Mouse (Mus musculus) limb, embryonic 10.5 days (tissue): ENCODE measurements around the gene Usp8. TPM values are rescaled to one million over a fixed set of nuclear protein-coding genes. Genes with fewer than 3 reads are reported as not detected.
A peak's percentile ranks its signal among the peaks of the same experiment; 100 is the strongest.

Source experiments
- DNase-seq: peaks from one replicate; pipeline ENCODE4 v3.0.0-alpha.2; 2017; ENCODE audit warnings: low spot score
- H3K27ac ChIP-seq: fragments of 300-500 bp; sonication (generic); 2 replicates; pipeline ENCODE4 v1.5.1; 2016; ENCODE audit warnings: mild to moderate bottlenecking
- H3K27me3 ChIP-seq: fragments of 300-500 bp; sonication (generic); 2 replicates; pipeline ENCODE4 v1.6.1; 2016; ENCODE audit warnings: low read depth, mild to moderate bottlenecking; ENCODE audit not compliant: poor library complexity, severe bottlenecking
- H3K36me3 ChIP-seq: fragments of 300-500 bp; sonication (generic); 2 replicates; pipeline ENCODE4 v1.6.1; 2016; ENCODE audit warnings: mild to moderate bottlenecking, moderate library complexity
- H3K4me1 ChIP-seq: fragments of 300-500 bp; sonication (generic); 2 replicates; pipeline ENCODE4 v1.6.1; 2016
- H3K4me3 ChIP-seq: fragments of 300-500 bp; sonication (generic); 2 replicates; pipeline ENCODE4 v1.5.1; 2016; ENCODE audit warnings: mild to moderate bottlenecking, moderate library complexity
- H3K9me3 ChIP-seq: fragments of 300-500 bp; sonication (generic); replicated peaks from 2 replicates; pipeline ENCODE4 v1.6.1; 2016; ENCODE audit warnings: mild to moderate bottlenecking
- WGBS: fragments of 180-500 bp; shearing (Covaris S2); methylation state at CpG from one replicate; pipeline ENCODE4 v1.1.7; 2016; 5-methylcytosine and 5-hydroxymethylcytosine counted together
- polyA plus RNA-seq: library from polyadenylated mRNA; unstranded; fragments of >200 nt; fragmentation: Nextera tagmentation; extraction: Ambion mirVana; gene quantifications from 2 replicates; pipeline ENCODE4 v1.2.1, GENCODE M21; 2016

The Usp8 gene
- polyA plus RNA-seq, result 40.5 and 43.6 TPM in 2 replicates

DNA sequence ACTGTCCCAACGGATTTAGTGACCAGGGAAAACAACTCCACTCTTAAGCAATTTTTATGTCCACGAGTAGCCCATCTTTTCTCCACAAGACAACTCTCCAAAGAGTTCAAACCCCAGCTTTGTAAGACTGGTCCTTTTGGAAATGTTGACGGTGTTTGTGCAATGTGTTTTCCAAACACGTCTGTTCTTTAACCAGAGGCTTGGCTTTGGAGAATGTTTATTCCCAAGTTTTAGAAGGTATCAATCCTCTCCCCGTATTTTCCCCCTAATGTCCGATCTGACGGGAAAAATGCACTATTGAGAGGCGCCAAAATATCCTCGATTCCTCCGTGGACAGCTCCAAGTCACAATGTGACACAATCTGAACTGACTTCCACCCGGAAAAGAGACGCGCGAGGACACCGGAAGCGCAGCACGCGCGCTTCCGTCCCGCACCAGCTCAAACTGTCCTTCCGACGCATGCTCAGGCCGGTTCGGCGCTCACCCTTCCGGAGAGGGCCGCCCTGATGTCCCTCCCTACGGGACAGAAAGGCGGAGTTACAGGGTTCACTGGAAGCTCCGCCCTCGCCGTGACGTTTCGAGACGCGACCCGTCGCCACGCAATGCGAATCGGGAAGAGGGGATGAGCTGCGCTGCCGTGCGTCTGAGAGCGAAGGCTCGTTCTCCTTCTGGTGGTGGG, at the start of gene Usp8:
Gene Usp8 (plus strand): TSS at position 570 of the 679 bp plus-strand sequence.
- H3K27ac ChIP-seq, result peak within 1 kb of the TSS; percentile 86
- H3K4me1 ChIP-seq, result peaks cover 10% of the 10 kb centered on the region

DNA sequence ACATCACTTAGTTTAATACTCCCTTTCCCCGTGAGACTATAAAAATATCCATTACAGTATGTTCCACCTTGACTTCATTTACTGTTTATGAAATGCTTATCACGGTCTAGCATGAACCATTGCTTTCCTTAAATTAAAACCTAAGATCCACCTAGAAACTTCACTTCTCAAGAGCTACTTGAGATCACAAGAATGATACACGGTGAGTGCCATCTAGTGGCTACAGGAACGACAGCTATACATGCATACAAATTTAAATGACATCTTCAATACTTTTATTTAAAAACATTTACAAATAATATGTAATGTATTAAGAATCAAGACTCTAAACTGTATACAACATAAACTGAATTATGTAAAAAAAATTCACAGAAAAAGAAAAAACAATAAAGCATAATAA, 43.6 kb upstream of the Usp8 start:
- H3K27ac ChIP-seq, result no peak overlapping the region
- H3K27me3 ChIP-seq, result no peaks in the 10 kb centered on the region
- no peaks in the 10 kb centered on the region for H3K4me1 ChIP-seq
- DNase-seq, result no peak
- peaks cover 13% of the 10 kb centered on the region; the same call in 1 of the 2 replicates for H3K36me3 ChIP-seq
- 67% methylated on average over 4 of the region's 4 CpGs for WGBS
- H3K9me3 ChIP-seq, result no peaks in the 10 kb centered on the region
- no peak overlapping the region for H3K4me3 ChIP-seq

More for the DNA sequence above, at the start of gene Usp8:
- Histone ChIP-seq H3K4me3 (peak within 1 kb of the TSS; percentile 66), H3K9me3 (no peaks in the 10 kb centered on the region), H3K36me3 (peaks cover 8% of the 10 kb centered on the region; the same call in 1 of the 2 replicates), H3K27me3 (no peaks in the 10 kb centered on the region)
- DNase-seq, result peak; percentile 96
- WGBS, result 2% methylated on average over 47 of the region's 47 CpGs

DNA sequence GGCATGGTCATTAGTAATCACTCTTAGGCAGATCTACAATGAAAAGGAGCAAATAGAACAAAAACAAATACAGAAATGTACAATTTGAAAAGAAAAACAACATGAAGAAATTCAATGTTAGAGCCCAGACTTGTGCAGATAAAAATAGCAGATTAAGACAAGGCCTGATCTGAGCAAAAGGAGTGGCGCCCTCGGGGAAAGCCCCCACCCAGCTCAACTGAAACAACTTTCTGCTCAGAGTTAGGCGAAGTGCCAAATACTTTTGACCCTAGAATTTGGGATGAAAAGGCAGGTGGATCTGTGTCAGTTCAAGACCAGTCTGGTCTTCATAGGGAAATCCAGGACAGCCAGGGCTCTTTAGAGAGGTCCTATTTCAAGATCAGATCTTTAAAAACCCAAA, 41.1 kb upstream of the Usp8 start:
- H3K36me3 ChIP-seq, result peaks cover 24% of the 10 kb centered on the region
- WGBS, result 96% methylated on average over 3 of the region's 3 CpGs
- no peaks in the 10 kb centered on the region for H3K9me3 ChIP-seq
- no peak overlapping the region for H3K27ac ChIP-seq
- no peak for DNase-seq
- H3K27me3 ChIP-seq, result no peaks in the 10 kb centered on the region
- no peaks in the 10 kb centered on the region for H3K4me1 ChIP-seq
- H3K4me3 ChIP-seq, result no peak overlapping the region

DNA sequence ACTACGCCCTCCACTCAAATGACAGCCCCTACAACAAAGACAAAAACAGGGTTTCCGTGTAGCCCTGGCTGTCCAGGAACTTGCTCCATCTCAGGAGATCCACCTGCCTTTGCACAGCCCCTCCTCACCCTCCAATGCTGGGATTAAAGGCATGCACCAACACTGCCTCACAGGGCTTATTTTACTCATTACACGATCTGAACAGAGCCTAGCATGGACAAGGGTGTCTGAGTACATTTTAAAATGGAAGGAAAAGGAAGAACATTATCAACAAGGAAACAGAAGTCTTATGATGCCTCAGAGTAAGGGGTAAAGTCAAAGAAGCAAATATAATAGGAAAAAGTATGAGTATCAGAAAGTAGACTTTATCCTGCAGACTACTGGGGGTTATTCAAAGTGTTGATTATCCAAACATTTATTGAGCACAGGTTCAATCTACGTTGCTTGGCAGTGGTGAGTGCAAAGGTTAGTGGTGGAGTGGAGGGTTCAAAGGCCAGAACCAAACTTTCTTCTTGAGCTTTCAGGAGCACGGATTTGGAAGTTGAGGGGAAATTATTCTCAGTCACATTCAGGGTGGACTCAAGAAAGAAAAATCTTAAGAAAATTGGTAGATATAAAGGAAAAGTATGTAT, 38.4 kb upstream of the Usp8 start:
- Histone ChIP-seq H3K9me3 (no peaks in the 10 kb centered on the region), H3K27ac (no peak overlapping the region), H3K36me3 (peaks cover 26% of the 10 kb centered on the region), H3K4me1 (peaks cover 13% of the 10 kb centered on the region), H3K27me3 (no peaks in the 10 kb centered on the region), H3K4me3 (no peak overlapping the region)
- 89% methylated on average over 5 of the region's 5 CpGs for WGBS
- no peak for DNase-seq

- H3K4me1 ChIP-seq, result peaks cover 20% of the 10 kb centered on the region
- H3K27ac ChIP-seq, result peak overlapping the region; percentile 100
- peak overlapping the region; percentile 95 for H3K4me3 ChIP-seq
- no peaks in the 10 kb centered on the region for H3K9me3 ChIP-seq
- WGBS, result 77% methylated on average over 13 of the region's 13 CpGs
- no peak for DNase-seq
- peaks cover 37% of the 10 kb centered on the region for H3K36me3 ChIP-seq
- no peaks in the 10 kb centered on the region for H3K27me3 ChIP-seq
These were observed 33.5 kb upstream of the Usp8 start for GRCm38 (mm10) chr2:126673317-126674242.

DNA sequence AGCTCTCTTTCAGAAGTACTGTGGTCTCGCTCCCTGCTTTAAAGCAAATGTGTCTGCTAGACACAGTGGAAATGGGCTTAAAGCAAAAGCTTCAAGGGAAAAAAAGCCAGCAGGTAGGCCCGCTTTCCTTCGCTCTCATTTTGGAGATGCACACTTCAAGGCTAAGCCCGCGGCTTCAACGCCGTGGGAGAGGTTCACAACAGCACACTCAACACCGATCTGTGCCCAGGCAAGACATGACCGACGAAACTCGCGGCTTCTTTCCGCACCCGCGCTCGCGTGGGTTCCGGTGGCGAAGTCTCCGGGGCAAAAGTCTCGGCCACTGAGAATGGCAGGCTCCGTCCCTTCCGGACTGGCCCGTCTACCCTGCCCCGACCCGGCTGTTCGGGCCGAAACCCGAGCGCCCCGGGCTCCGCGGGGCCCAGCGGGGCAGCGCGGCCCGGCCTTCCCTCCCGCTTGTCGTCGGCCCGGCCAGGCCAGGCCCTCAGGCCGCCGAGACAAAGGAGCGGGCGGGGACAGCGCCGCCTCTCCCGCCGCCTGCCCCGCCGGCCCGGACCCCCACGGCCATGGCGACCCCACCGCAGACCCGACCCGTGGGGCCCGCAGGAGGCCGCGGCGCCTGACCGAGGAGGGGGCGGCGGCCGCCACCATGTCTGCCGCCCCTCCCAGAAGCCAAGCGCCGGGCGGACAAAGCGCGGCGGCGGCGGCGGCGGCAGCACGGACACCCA, 32.5 kb upstream of the Usp8 start:
- H3K27ac ChIP-seq, result peak overlapping the region; percentile 100
- H3K36me3 ChIP-seq, result peaks cover 37% of the 10 kb centered on the region
- H3K27me3 ChIP-seq, result no peaks in the 10 kb centered on the region
- peak; percentile 81 for DNase-seq
- H3K4me1 ChIP-seq, result peaks cover 20% of the 10 kb centered on the region
- under 1% methylated on average over 75 of the region's 77 CpGs for WGBS
- H3K4me3 ChIP-seq, result peak overlapping the region; percentile 95
- no peaks in the 10 kb centered on the region for H3K9me3 ChIP-seq

DNA sequence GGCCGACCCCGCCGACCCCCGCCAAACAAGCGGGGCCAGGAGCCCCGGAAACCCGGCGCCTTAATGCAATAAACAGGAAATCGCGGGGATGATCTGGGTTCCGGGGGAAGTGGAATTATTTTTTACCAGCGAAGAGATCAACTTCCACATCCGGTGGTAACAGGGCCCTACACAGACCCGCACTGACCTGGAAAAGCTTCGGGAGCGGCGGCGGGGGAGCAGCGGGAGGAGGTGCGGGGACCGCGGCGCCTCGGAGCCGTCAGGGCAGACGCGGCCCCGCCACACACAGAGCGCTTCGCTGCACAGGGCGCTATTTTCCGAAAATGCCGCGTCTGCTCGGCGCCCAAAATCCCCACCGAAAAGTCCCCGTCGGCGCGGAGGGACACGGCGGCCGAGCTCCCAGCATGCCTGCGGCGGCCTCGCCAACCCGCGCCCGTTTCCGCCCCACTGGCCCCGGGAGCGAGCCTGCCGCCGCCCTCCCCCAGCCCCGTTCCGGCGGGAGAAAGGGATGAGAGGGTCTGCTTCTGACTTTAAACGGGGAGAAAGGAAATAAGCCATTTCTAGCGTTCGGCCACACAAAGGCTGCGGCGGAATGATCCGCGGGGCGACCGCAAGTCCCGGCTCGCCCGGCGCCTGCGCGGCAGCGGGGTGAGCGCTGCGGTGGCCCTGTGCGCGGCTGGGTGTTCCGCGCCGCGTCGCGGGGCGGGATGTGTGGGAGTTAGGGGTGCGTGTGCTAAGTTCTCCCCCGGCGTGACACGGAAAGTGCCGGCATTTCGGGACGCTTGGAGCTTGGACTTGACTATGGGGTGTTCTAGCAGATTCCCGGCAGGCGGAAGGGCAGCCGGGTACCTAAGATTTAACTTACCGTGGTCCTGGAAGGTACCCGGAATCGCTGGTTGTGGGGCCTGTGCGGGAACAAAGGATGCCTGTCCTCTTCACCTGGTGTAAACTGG, 31.7 kb upstream of the Usp8 start:
- DNase-seq, result peak; percentile 90
- peaks cover 20% of the 10 kb centered on the region for H3K4me1 ChIP-seq
- under 1% methylated on average over 99 of the region's 99 CpGs for WGBS
- H3K36me3 ChIP-seq, result peaks cover 38% of the 10 kb centered on the region
- peak overlapping the region; percentile 95 for H3K4me3 ChIP-seq
- H3K27me3 ChIP-seq, result no peaks in the 10 kb centered on the region
- H3K9me3 ChIP-seq, result no peaks in the 10 kb centered on the region
- peak overlapping the region; percentile 100 for H3K27ac ChIP-seq

DNA sequence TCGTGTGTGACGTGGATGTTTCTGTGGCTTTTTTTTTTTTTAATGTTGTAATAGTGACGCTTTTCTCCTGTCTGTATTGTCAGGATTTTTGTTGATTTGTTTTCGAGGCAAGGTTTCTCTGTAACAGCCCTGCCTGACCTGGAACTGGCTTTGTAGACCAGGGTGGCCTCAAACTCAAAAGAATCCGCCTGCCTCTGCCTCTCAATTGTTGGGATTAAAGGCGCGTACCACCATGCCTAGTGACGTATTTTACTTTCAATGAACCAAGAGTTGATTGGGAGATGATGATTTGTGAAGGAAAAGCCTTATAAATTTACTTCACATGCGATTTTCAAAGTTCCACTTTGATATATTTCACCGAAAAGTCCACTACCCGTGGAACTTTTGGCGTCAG, 31.0 kb upstream of the Usp8 start, which contains the start of gene Gabpb1:
Gene Gabpb1 (minus strand): TSS at position 216 of the 394 bp plus-strand sequence.
- peak; percentile 39 for DNase-seq
- H3K27ac ChIP-seq, result peak within 1 kb of the TSS; percentile 100
- H3K4me1 ChIP-seq, result peaks cover 20% of the 10 kb centered on the region
- no peaks in the 10 kb centered on the region for H3K9me3 ChIP-seq
- peak within 1 kb of the TSS; percentile 95 for H3K4me3 ChIP-seq
- no peaks in the 10 kb centered on the region for H3K27me3 ChIP-seq
- WGBS, result 26% methylated on average over 12 of the region's 12 CpGs
- peaks cover 40% of the 10 kb centered on the region for H3K36me3 ChIP-seq

DNA sequence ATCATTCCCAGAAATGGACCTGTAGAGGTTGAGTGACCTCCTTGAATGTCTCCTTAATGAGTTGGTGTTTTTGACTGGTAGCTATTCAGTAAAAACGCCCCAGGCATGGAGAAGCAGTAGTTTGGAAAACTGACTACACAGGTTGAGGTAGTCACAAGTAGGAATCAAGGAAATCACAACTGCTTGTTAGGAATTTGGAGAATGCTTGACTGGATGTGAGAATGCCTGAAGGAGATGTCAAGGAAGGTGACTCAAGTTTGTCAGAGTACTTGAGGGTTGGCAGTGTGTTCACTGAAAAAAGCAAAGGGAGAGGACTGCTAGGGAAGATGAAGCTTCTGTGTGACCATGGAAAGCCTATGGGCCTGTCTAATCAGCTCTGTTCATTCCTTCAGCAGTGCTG, 29.8 kb upstream of the Usp8 start:
- peaks cover 52% of the 10 kb centered on the region for H3K36me3 ChIP-seq
- peaks cover 20% of the 10 kb centered on the region for H3K4me1 ChIP-seq
- no peak overlapping the region for H3K27ac ChIP-seq
- WGBS, result 87% methylated on average over 1 of the region's 1 CpGs
- DNase-seq, result no peak
- no peaks in the 10 kb centered on the region for H3K9me3 ChIP-seq
- no peak overlapping the region for H3K4me3 ChIP-seq
- no peaks in the 10 kb centered on the region for H3K27me3 ChIP-seq

- H3K27ac ChIP-seq, result no peak overlapping the region
- H3K27me3 ChIP-seq, result no peaks in the 10 kb centered on the region
- DNase-seq, result no peak
- 82% methylated on average over 2 of the region's 2 CpGs for WGBS
- H3K9me3 ChIP-seq, result no peaks in the 10 kb centered on the region
- H3K36me3 ChIP-seq, result peaks cover 72% of the 10 kb centered on the region
- no peak overlapping the region for H3K4me3 ChIP-seq
- H3K4me1 ChIP-seq, result no peaks in the 10 kb centered on the region
These were observed 24.8 kb upstream of the Usp8 start for GRCm38 (mm10) chr2:126682333-126682732.

GRCm38 (mm10) chr2:126682937-126683336, 24.2 kb upstream of the Usp8 start:
- WGBS, result 91% methylated on average over 1 of the region's 1 CpGs
- Histone ChIP-seq H3K4me3 (no peak overlapping the region), H3K9me3 (no peaks in the 10 kb centered on the region), H3K4me1 (no peaks in the 10 kb centered on the region), H3K27ac (no peak overlapping the region), H3K36me3 (peaks cover 70% of the 10 kb centered on the region), H3K27me3 (no peaks in the 10 kb centered on the region)
- DNase-seq, result no peak
